In genomic region chr7:75796474-75796873, GRCm38 (mm10) we compare ENCODE assay signal across 8 mouse cellular contexts. TPM values are rescaled to one million over a fixed set of nuclear protein-coding genes. Genes with fewer than 3 reads are reported as not detected.
DNase-seq lines count a peak whose midpoint lies in the region; ATAC-seq and TF ChIP-seq lines count a peak whose summit lies in the region.
"Had no signal": no experiment of that assay in that cellular context is flagged by ENCODE, and none has a peak within 500 bp of the region (broad histone marks: within the 10 kb centered on the region; RNA-seq: fewer than 3 reads in every experiment).

No protein-coding gene starts in this region.

- peak; percentile 39 for DNase-seq in layer of hippocampus, adult 11-12 months (ENCODE audit: low spot score)
- no peak for DNase-seq in layer of hippocampus, adult 18-20 months (ENCODE audit: low spot score in 2 of 2)
- DNase-seq in midbrain, postnatal 0 days (ENCODE audit: low spot score): peak; percentile 12
- peak; percentile 61 for DNase-seq in yolk sac, embryonic 10.5 days (ENCODE audit: low spot score)
- no peak for DNase-seq in layer of hippocampus, postnatal 14 days (ENCODE audit: low spot score in 2 of 2)

- ATAC-seq in hindbrain, embryonic 16.5 days: 0 out of 2 replicates have a peak, but pooled peaks have one; percentile 20
- ATAC-seq in midbrain, postnatal 0 days (ENCODE audit: low FRiP score): no peak

- H3K4me3 ChIP-seq in bone marrow macrophage, adult 2 months (ENCODE audit: insufficient read depth, low read length): no peak overlapping the region
- no peak overlapping the region for H3K4me3 ChIP-seq in hindbrain, embryonic 16.5 days (ENCODE audit: low read length)
- H3K4me3 ChIP-seq in midbrain, postnatal 0 days (ENCODE audit: low read depth, low read length): no peak overlapping the region
- H3K4me3 ChIP-seq: embryonic facial prominence, embryonic 15.5 days had no signal

- 29% methylated on average over 9 of the region's 9 CpGs for WGBS in hindbrain, embryonic 16.5 days
- 30% methylated on average over 9 of the region's 9 CpGs for WGBS in midbrain, postnatal 0 days

- TF ChIP-seq POLR2A in bone marrow macrophage, adult 2 months (IDR thresholded peaks at IDR 0.05; ENCODE audit: borderline replicate concordance, low read depth, low read length): no peak

- H3K4me1 ChIP-seq in bone marrow macrophage, adult 2 months (ENCODE audit: control insufficient read depth, insufficient read depth, low read length): peaks cover 29% of the 10 kb centered on the region
- H3K4me1 ChIP-seq in hindbrain, embryonic 16.5 days (ENCODE audit: control insufficient read depth, insufficient read depth, low read depth, low read length): no peaks in the 10 kb centered on the region
- H3K4me1 ChIP-seq in midbrain, postnatal 0 days (ENCODE audit: insufficient read depth, low read length): no peaks in the 10 kb centered on the region

- TF ChIP-seq CTCF in bone marrow macrophage, adult 2 months (IDR thresholded peaks at IDR 0.05; ENCODE audit: low read depth, low read length): no peak
- no peak for TF ChIP-seq CTCF in midbrain, postnatal 0 days (IDR thresholded peaks at IDR 0.05)

- H3K4me2 ChIP-seq in hindbrain, embryonic 16.5 days (ENCODE audit: low read length): no peak overlapping the region
- no peak overlapping the region for H3K4me2 ChIP-seq in midbrain, postnatal 0 days (ENCODE audit: low read depth, low read length, poor library complexity, severe bottlenecking)
- H3K4me2 ChIP-seq: embryonic facial prominence, embryonic 15.5 days had no signal

- no peak overlapping the region for H3K9ac ChIP-seq in hindbrain, embryonic 16.5 days (ENCODE audit: low read depth, low read length)
- H3K9ac ChIP-seq in midbrain, postnatal 0 days (replicated peaks; ENCODE audit: low read length, poor library complexity, severe bottlenecking): no peak overlapping the region
- H3K9ac ChIP-seq: embryonic facial prominence, embryonic 15.5 days had no signal

- no peaks in the 10 kb centered on the region for H3K27me3 ChIP-seq in hindbrain, embryonic 16.5 days (replicated peaks; ENCODE audit: control insufficient read depth, insufficient read depth, low read length)
- no peaks in the 10 kb centered on the region for H3K27me3 ChIP-seq in midbrain, postnatal 0 days (ENCODE audit: insufficient read depth, low read length)
- H3K27me3 ChIP-seq: embryonic facial prominence, embryonic 15.5 days had no signal

- H3K36me3 ChIP-seq in hindbrain, embryonic 16.5 days (ENCODE audit: control insufficient read depth, insufficient read depth, low read length): no peaks in the 10 kb centered on the region
- H3K36me3 ChIP-seq in midbrain, postnatal 0 days (ENCODE audit: insufficient read depth, low read length): no peaks in the 10 kb centered on the region
- H3K36me3 ChIP-seq: embryonic facial prominence, embryonic 15.5 days had no signal

- peak overlapping the region; percentile 54; the same call in 1 of the 2 replicates for H3K27ac ChIP-seq in bone marrow macrophage, adult 2 months (ENCODE audit: insufficient read depth, low read depth, low read length)
- H3K27ac ChIP-seq in hindbrain, embryonic 16.5 days (ENCODE audit: low read depth, low read length): no peak overlapping the region
- no peak overlapping the region for H3K27ac ChIP-seq in midbrain, postnatal 0 days (ENCODE audit: low read depth, low read length)
- H3K27ac ChIP-seq: embryonic facial prominence, embryonic 15.5 days had no signal

- no peaks in the 10 kb centered on the region for H3K9me3 ChIP-seq in hindbrain, embryonic 16.5 days (ENCODE audit: control insufficient read depth, low read length)
- H3K9me3 ChIP-seq in midbrain, postnatal 0 days (ENCODE audit: low read length): no peaks in the 10 kb centered on the region
- H3K9me3 ChIP-seq: embryonic facial prominence, embryonic 15.5 days had no signal

RNA-seq across cellular contexts. Expression of gene Klhl25, which starts 51.6 kb away (rescaled TPM):
- total RNA-seq in layer of hippocampus, adult 18-20 months (2021): 1 to 10 TPM; 9.7 to 9.9 TPM
- 6.2 and 8.1 TPM in 2 replicates for polyA plus RNA-seq in bone marrow macrophage, adult 2 months (2012; ENCODE audit: insufficient read depth, insufficient read length, missing spikeins)
- polyA plus RNA-seq in hindbrain, embryonic 16.5 days (2015; fragmentation: Nextera tagmentation; extraction: Ambion mirVana): 30.8 and 33.0 TPM in 2 replicates
- 34.2 and 35.3 TPM in 2 replicates for total RNA-seq in midbrain, postnatal 0 days (2014; rRNA removed)
- 12.6 and 13.9 TPM in 2 replicates for polyA plus RNA-seq in midbrain, postnatal 0 days (2015; fragmentation: Nextera tagmentation; extraction: Ambion mirVana)
- total RNA-seq in layer of hippocampus, postnatal 14 days (2021): 10 to 100 TPM; 10.6 to 16.5 TPM

Comparison
In these comparisons a context has a peak if more than half of its experiments do, and no peak if none do; other contexts are left out.
1. DNase-seq: peak in layer of hippocampus, adult 11-12 months (single experiment), midbrain, postnatal 0 days (single experiment) and yolk sac, embryonic 10.5 days (single experiment); none in layer of hippocampus, adult 18-20 months (0 of 2) and layer of hippocampus, postnatal 14 days (0 of 2).